ENCODE assay signal across 8 mouse cellular contexts in the genomic region with DNA sequence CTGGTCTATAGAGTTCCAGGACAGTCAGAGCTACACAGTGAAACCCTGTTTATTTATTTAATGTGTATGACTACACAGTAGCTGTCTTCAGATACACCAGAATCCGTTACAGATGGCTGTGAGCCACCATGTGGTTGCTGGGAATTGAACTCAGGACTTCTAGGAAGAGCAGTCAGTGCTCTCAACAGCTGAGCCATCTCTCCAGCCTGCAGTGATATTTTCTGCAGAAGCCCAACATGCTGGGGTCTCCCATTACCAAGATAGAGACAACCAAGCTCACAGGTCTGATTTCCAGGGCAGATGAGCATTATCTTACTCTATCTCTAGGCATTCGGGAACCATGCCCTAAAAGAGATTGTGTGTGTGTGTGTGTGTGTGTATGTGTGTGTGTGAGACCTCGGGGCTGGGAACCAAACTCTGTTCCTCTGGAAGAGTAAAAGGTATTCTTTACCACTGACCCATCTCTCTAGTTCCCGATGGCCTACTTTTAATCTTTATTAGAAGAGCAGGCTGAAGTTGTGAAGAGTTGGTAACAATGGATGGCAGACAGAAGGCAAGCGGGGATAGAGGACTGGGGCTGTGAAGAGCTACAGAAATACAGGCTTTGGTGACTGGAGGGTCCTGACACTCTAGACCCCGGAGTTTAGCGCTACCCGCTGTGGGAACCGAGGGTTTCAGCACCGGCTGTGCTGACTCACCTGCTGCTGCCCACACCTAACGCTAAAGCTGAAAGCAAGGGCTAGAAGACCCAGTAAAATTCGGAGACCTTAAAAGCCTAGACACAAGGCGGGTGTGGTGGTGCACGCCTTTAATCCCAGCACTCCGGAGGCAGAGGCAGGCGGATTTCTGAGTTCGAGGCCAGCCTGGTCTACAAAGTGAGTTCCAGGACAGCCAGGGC. TPM values are rescaled to one million over a fixed set of nuclear protein-coding genes. Genes with fewer than 3 reads are reported as not detected.
A peak's percentile ranks its signal among the peaks of the same experiment; 100 is the strongest.
DNase-seq lines count a peak whose midpoint lies in the region; ATAC-seq lines count a peak whose summit lies in the region.

No protein-coding gene starts in this region.

- DNase-seq in 416B (ENCODE audit: low read depth) = peak; percentile 80
- peak; percentile 52 for DNase-seq in cerebellum, adult 9-11 months
- peak; percentile 70 for DNase-seq in induced T-regulatory cell, adult 2 months (ENCODE audit: low read depth)
- no peak for DNase-seq in left cerebral cortex, adult 18-20 months (ENCODE audit: low spot score in 2 of 2)
- no peak for DNase-seq in layer of hippocampus, adult 9-10 months (ENCODE audit: low spot score)

- H3K36me3 ChIP-seq in erythroblast, embryonic 14.5 days (ENCODE audit: control insufficient read depth) = peaks cover 11% of the 10 kb centered on the region
- peaks cover 4% of the 10 kb centered on the region; the same call in 1 of the 2 replicates for H3K36me3 ChIP-seq in midbrain, embryonic 16.5 days (ENCODE audit: control insufficient read depth, insufficient read depth, low read length)

- H3K9me3 ChIP-seq in erythroblast, embryonic 14.5 days (ENCODE audit: control insufficient read depth, low read length) = peaks cover 7% of the 10 kb centered on the region
- no peaks in the 10 kb centered on the region for H3K9me3 ChIP-seq in midbrain, embryonic 16.5 days (replicated peaks; ENCODE audit: control insufficient read depth, low read length, poor library complexity, severe bottlenecking)

- H3K27me3 ChIP-seq in erythroblast, embryonic 14.5 days (ENCODE audit: control insufficient read depth) = peaks cover 14% of the 10 kb centered on the region
- no peaks in the 10 kb centered on the region for H3K27me3 ChIP-seq in midbrain, embryonic 16.5 days (ENCODE audit: control insufficient read depth, insufficient read depth, low read depth, low read length)

- H3K4me1 ChIP-seq in erythroblast, embryonic 14.5 days (ENCODE audit: control insufficient read depth) = peaks cover 60% of the 10 kb centered on the region
- H3K4me1 ChIP-seq in midbrain, embryonic 16.5 days (ENCODE audit: control insufficient read depth, insufficient read depth, low read length) = peaks cover 32% of the 10 kb centered on the region

- WGBS in midbrain, embryonic 16.5 days = 40% methylated on average over 17 of the region's 17 CpGs

- peak overlapping the region; percentile 59; the same call in 1 of the 2 replicates for H3K9ac ChIP-seq in midbrain, embryonic 16.5 days (ENCODE audit: low read depth, low read length)

- peak overlapping the region; percentile 77 for H3K4me3 ChIP-seq in erythroblast, embryonic 14.5 days (replicated peaks)
- peak overlapping the region; percentile 72 for H3K4me3 ChIP-seq in midbrain, embryonic 16.5 days (ENCODE audit: low read depth, low read length)

- H3K4me2 ChIP-seq in midbrain, embryonic 16.5 days (ENCODE audit: low read length) = peak overlapping the region; percentile 46

- ATAC-seq in erythroblast, adult 5-6 weeks (replicated peaks; ENCODE audit: low FRiP score, poor library complexity, severe bottlenecking) = no peak
- 0 out of 2 replicates have a peak, but pooled peaks have one; percentile 0 for ATAC-seq in midbrain, embryonic 16.5 days

- peak overlapping the region; percentile 80 for H3K27ac ChIP-seq in midbrain, embryonic 16.5 days (ENCODE audit: low read length)

RNA-seq across cellular contexts. Expression of a gene that starts 1.1 kb away (rescaled TPM):
- polyA plus RNA-seq in erythroblast, embryonic 14.5 days (2012) = 0.31 and 0.34 TPM in 2 replicates
- 0.96 and 2.3 TPM in 2 replicates for total RNA-seq in erythroblast, adult 5-6 weeks (2015; ENCODE audit: low replicate concordance)
- total RNA-seq in erythroblast, adult 5-6 weeks (2017; ENCODE audit: low replicate concordance) = 2.2 and 2.8 TPM in 2 replicates
- polyA plus RNA-seq in midbrain, embryonic 16.5 days (2015; fragmentation: Nextera tagmentation; extraction: Ambion mirVana) = 21.8 and 24.8 TPM in 2 replicates
- 10 to 100 TPM; 17.6 to 17.8 TPM for total RNA-seq in left cerebral cortex, adult 18-20 months (2021)

RNA-seq across cellular contexts. Expression of a gene that starts 1.6 kb away (rescaled TPM):
- 0.06 and 0.16 TPM in 2 replicates for polyA plus RNA-seq in erythroblast, embryonic 14.5 days (2012)
- 1.9 and 3.8 TPM in 2 replicates for total RNA-seq in erythroblast, adult 5-6 weeks (2015; ENCODE audit: low replicate concordance)
- 2.9 and 3.0 TPM in 2 replicates for total RNA-seq in erythroblast, adult 5-6 weeks (2017; ENCODE audit: low replicate concordance)
- polyA plus RNA-seq in midbrain, embryonic 16.5 days (2015; fragmentation: Nextera tagmentation; extraction: Ambion mirVana) = 30.5 and 31.5 TPM in 2 replicates
- 10 to 100 TPM; 46.5 to 55.3 TPM for total RNA-seq in left cerebral cortex, adult 18-20 months (2021)

RNA-seq across cellular contexts. Expression of a gene that starts 20.2 kb away (rescaled TPM):
- polyA plus RNA-seq in erythroblast, embryonic 14.5 days (2012) = 0.04 TPM in 1 of 2 replicates, not detected in the other
- 0.38 and 6.1 TPM in 2 replicates for total RNA-seq in erythroblast, adult 5-6 weeks (2015; ENCODE audit: low replicate concordance)
- total RNA-seq in erythroblast, adult 5-6 weeks (2017; ENCODE audit: low replicate concordance) = 0.28 and 1.3 TPM in 2 replicates
- 5.7 and 11.6 TPM in 2 replicates for polyA plus RNA-seq in midbrain, embryonic 16.5 days (2015; fragmentation: Nextera tagmentation; extraction: Ambion mirVana)
- total RNA-seq in left cerebral cortex, adult 18-20 months (2021) = 10 to 100 TPM; 17.7 to 22.3 TPM

RNA-seq across cellular contexts. Expression of a gene that starts 54.9 kb away (rescaled TPM):
- 8.6 and 8.9 TPM in 2 replicates for polyA plus RNA-seq in erythroblast, embryonic 14.5 days (2012)
- 17.9 and 18.8 TPM in 2 replicates for total RNA-seq in erythroblast, adult 5-6 weeks (2015; ENCODE audit: low replicate concordance)
- 3.7 and 7.0 TPM in 2 replicates for total RNA-seq in erythroblast, adult 5-6 weeks (2017; ENCODE audit: low replicate concordance)
- 56.0 and 61.5 TPM in 2 replicates for polyA plus RNA-seq in midbrain, embryonic 16.5 days (2015; fragmentation: Nextera tagmentation; extraction: Ambion mirVana)
- total RNA-seq in left cerebral cortex, adult 18-20 months (2021) = 100 to 1,000 TPM; 202 to 209 TPM

Comparison
In these comparisons a context has a peak if more than half of its experiments do, and no peak if none do; other contexts are left out.
1. DNase-seq: peak in 416B (single experiment), cerebellum, adult 9-11 months (single experiment) and induced T-regulatory cell, adult 2 months (single experiment); none in left cerebral cortex, adult 18-20 months (0 of 2) and layer of hippocampus, adult 9-10 months (single experiment).
2. RNA of a gene that starts 1.1 kb away (total RNA-seq): 17.6 to 17.8 TPM in left cerebral cortex, adult 18-20 months; 0.96 to 2.8 TPM in erythroblast, adult 5-6 weeks; every median in the first group is over 4 times any median in the second.
3. RNA of a gene that starts 1.6 kb away (total RNA-seq): 46.5 to 55.3 TPM in left cerebral cortex, adult 18-20 months; 1.9 to 3.8 TPM in erythroblast, adult 5-6 weeks; every median in the first group is over 4 times any median in the second.